Mouse (Mus musculus): ENCODE data around the gene Tmem40.

DNA sequence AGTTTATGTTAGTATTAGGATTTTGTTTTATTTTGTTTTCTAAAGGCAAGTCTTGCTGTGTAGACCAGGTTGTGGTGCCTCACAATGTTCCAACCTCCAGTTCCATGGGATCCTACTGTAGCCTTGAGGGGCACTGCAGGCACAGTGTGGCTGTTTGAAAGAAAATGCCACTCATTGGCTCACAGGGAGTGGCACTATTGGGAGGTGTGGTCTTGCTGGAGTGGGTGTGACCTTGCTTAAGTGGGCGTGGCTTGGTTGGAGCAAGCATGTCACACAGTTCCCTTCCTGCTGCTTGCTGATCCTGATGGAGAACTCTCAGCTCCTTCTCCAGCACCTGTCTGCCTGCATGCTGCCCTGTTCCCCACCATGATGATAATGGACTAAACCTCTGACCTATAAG is 18.6 kb downstream of the Tmem40 start:
- TF ChIP-seq CTCF (IDR thresholded peaks at IDR 0.05; ENCODE audit: borderline replicate concordance, insufficient read depth, low read length): no peak
- no peak for TF ChIP-seq POLR2A (IDR thresholded peaks at IDR 0.05; ENCODE audit: low read depth, low read length)
